Mouse (Mus musculus) skeletal muscle tissue, adult 2 months (tissue): ENCODE data around the gene Atxn2.

Source experiments
- DNase-seq: peaks from one replicate; pipeline ENCODE4 v3.0.0-alpha.2; 2012; ENCODE audit warnings: low read depth, low spot score

Gene Atxn2

GRCm38 (mm10) chr5:121856740-121857139, 145.6 kb downstream of the Atxn2 start:
- DNase-seq: no peak

- no peak for DNase-seq
Measured at GRCm38 (mm10) chr5:121858427-121858826, 147.3 kb downstream of the Atxn2 start.

GRCm38 (mm10) chr5:121861964-121862363, 150.8 kb downstream of the Atxn2 start:
- no peak for DNase-seq

GRCm38 (mm10) chr5:121864330-121864729, 153.2 kb downstream of the Atxn2 start:
- DNase-seq: no peak
